Mouse (Mus musculus): Measurements from ENCODE around the gene Zfp108.

DNA sequence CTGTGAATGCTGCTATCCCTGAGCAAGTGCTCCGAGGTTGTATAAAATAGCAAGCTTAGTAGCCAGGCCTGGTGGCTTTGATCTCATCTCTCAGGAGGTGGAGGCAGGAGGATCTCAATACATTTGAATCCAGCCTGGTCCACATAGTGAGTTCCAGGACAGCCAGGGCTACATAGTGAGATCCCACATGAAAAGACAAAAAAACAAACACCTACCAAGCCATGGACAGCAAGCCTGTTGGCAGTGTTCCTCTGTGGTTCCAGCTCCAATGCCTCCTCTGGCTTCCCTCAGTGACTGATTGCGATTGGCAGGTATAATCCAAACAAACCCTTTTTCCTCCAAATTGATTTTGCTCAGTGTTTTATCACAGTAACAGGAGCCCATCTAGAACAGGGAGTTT lies 44.3 kb upstream of the Zfp108 start:
- no peak for TF ChIP-seq CTCF (IDR thresholded peaks at IDR 0.05; ENCODE audit: low read depth, low read length)
- TF ChIP-seq EP300 (IDR thresholded peaks at IDR 0.05; ENCODE audit: insufficient read depth, low read depth, low read length), result no peak

Data from ES-Bruce4 (cell line).